Mouse (Mus musculus): ENCODE results near the gene Magea2.
A peak's percentile ranks its signal among the peaks of the same experiment; 100 is the strongest.
"Not testable (repeated sequence)": the region's sequence is repeated elsewhere in the genome, so short reads cannot be mapped to it uniquely, and the experiment has no call there.

Magea2 gene

GRCm38 (mm10) chrX:155093566-155093965, at the start of gene Magea2:
TSS of gene Magea2 (minus strand) at chrX:155093666.
- DNase-seq (ENCODE audit: low spot score) = not testable (repeated sequence)

GRCm38 (mm10) chrX:155128312-155128711, 34.8 kb upstream of the Magea2 start, which contains the start of gene Cldn34b2:
TSS of gene Cldn34b2 (minus strand) at chrX:155128412.
- not testable (repeated sequence) for DNase-seq (ENCODE audit: low spot score)

GRCm38 (mm10) chrX:155098024-155098423, 4.6 kb upstream of the Magea2 start:
- peak; percentile 0 for DNase-seq (ENCODE audit: low spot score)

- DNase-seq (ENCODE audit: low spot score) = not testable (repeated sequence)
Observed at GRCm38 (mm10) chrX:155089693-155090092, 3.8 kb downstream of the Magea2 start, which contains the start of gene Magea1. TSS of gene Magea1 (minus strand) at chrX:155089793.

GRCm38 (mm10) chrX:155063045-155063444, 30.4 kb downstream of the Magea2 start, which contains the start of gene Magea5:
TSS of gene Magea5 (minus strand) at chrX:155063145.
- DNase-seq (ENCODE audit: low spot score) = not testable (repeated sequence)

- not testable (repeated sequence) for DNase-seq (ENCODE audit: low spot score)
Observed at GRCm38 (mm10) chrX:154995750-154996149, 97.7 kb downstream of the Magea2 start, which contains the start of gene Magea8. TSS of gene Magea8 (minus strand) at chrX:154995850.

Data from ovary, postnatal 14 days (tissue).